Mouse (Mus musculus): ENCODE data around the gene Dtx3.

The Dtx3 gene

DNA sequence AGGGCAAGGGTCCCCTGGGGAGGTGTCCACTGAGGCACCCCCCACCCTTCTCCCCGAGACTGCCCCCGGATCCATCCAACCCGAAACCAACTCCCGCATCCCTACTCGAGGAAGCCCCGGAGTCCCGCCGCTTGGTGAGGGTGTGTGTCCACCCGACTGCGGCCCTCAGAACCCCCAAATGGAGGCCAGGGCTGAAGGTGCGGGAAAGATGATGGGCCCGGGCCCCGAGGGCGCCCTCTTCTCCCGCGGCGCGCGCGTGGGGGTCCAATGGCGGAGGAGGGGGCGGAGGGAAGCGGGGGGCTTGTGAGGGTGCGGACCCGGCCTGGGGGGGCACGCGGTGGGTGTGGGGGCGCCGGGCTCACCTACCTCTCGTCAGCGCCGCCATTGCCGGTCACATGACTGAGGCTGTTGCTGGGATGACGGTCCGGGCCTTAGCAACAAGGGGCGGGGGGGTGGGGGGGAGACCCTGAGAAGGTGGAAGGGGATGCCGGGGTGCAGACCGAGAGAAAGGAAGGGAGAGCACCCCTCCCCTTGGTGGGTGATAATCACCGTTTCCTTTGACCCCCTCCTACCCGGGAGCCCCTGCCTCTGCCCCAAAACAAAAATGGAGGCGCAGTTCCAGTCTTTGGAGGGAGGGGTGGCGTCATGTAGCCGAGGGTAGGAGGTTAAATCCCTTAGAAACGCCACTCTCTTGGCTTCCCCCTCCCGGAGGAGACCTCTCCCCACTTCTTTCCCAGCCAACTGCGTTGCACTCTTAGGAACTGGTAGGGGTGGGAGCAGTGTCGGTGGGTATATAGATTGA lies at the start of gene Dtx3:
Gene Dtx3, minus strand, starts transcription at position 401 of the 802 bp plus-strand sequence.
- peak; percentile 50 to 59 for DNase-seq

DNA sequence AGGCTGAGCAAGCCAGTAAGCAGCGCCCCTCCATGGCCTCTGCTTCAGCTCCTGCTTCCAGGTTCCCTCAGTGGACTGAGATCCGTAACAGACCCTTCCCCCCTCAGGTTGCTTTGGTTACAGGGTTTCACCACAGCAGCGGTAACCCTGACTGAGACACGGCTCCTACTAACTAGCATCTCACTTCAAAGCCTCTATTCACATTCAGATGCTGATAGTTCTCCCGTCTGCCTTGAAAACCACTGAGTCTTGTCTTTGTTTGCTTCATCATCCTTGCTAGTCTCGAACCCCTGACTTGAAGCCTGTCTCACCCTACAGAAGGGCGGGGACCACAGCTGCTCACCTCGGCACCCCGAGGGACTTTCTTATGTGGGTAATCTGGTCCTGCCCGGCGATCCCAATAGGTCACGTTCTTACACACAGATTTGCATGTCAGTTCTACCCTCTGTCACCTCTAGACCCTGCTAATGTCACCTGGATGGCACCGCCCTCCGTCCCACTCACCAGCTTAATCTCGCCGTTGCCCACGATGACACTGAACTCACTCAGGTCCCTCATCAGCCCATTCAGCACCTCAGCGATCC lies 42.8 kb upstream of the Dtx3 start:
- no peak for DNase-seq

DNA sequence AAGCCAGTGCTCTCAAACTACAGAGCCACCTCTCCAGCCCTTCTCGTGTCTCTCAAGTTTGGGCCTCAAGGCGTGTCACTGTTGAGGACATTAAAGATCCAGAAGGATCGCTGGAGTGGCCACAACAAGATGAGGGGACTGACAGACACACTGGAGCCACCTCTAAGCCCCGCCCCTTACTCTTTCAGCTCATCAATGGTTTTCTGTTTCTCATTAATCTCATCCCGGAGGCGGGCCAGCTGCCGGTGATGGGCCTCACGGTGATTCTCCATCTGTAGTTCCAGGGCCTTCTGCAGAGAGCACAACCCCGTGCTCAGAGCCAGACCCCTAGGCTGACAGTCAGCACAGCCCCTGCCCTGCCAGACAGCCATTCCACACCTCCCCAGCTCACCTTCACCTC lies 41.0 kb upstream of the Dtx3 start:
- DNase-seq, result no peak

DNA sequence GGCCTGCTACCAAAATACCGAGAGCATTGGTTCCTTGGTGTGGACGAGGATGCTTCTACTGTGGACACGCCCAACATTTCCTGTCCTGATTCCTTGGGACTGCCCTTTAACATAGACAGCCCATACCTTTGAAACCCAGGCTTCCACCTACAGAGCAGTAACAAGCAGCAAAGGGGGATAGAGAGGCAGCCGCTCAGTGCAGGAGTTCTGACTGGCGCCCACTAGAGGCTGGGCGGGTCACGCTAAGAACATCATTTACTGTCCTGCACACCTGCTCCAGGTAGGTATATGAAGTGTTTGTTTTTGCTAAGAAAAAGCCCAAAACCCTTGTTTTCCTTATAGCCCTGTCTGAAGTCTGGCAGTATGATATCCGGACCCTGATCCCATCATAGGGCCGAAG lies 37.6 kb upstream of the Dtx3 start:
- no peak for DNase-seq

DNA sequence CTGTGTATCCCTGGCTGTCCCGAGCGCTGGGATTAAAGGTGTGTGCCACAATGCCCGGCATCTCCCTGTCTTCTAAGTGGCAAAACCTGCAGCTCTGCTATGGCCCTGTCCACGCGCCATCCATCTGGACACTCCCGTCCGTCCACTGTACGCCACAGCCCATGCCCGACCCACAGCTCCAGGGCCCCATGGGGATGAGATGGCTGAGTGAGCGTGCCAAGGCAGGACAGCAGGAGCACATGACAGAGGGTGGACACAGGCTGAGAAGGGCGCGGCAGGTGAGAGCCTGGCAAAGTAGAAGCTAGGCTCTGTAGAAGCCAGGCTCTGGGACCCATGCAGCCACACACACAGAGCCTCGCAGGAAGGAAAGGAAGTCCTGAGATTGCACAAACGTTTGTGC lies 36.2 kb upstream of the Dtx3 start:
- peak; percentile 47 to 61 for DNase-seq

GRCm38 (mm10) chr10:127230693-127231092 lies 35.2 kb upstream of the Dtx3 start:
- DNase-seq, result no peak

GRCm38 (mm10) chr10:127228897-127229296 lies 33.4 kb upstream of the Dtx3 start:
- peak in 1 of 2 experiments; percentile 57 for DNase-seq

- DNase-seq, result no peak
Observed at GRCm38 (mm10) chr10:127227163-127227562, 31.6 kb upstream of the Dtx3 start.

GRCm38 (mm10) chr10:127226318-127226895 lies 30.9 kb upstream of the Dtx3 start:
- DNase-seq, result peak in 1 of 2 experiments; percentile 33

GRCm38 (mm10) chr10:127225732-127226131 lies 30.2 kb upstream of the Dtx3 start:
- DNase-seq, result no peak

DNA sequence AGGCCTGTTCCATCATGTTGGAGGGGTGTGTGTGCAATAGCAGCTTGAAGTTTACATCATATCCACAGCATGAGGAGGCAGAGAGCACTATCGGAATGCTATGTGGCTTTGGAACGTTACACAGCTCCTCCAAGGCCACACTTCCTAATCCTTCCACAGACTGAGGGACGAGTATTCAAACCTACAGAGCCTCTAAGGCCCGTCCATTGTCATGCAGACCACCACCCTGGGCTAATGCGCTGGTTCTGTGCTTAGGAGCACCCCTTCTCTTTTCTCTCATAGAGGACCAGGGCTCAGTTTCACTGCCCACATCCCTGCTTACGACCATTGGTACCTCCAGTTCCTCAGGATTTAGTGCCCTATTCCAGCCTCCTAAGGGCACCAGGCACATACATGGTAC lies 29.7 kb upstream of the Dtx3 start:
- DNase-seq, result no peak

DNA sequence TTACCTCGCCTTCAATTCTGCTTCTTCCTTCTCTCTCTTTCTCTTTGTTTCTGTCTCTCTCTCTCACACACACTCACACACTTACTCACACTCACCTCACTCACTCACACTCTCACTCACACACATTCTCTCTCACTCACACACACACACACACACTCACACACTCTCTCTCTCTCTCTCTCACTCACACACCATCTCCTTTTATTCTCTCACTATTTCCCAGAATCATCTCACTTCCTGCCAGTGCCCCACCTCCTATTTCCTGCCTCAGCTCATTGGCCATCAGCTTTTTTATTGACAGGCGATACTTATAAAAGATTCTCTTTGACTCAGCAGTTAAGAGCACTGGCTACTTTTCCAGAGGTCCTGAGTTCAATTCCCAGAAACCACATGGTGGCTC lies 22.8 kb upstream of the Dtx3 start:
- DNase-seq, result no peak

DNA sequence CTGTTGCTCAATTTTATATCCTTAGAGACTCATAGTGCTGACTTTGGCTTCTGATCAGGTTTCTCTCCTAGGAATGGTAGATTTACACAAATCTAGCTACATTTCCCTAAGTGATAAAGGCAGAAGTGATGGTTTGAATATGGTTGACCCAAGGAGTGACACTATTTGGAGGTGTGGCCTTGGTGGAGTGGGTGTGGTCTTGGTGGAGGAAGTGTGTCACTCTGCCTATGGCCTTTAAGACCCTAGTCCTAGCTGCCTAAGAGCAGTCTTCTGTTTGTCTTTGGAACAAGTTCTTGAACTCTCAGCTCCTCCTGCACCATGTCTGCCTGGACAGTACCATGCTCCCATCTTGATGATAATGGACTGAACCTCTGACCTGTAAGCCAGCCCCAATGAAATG lies 21.6 kb upstream of the Dtx3 start:
- no peak for DNase-seq

GRCm38 (mm10) chr10:127216456-127216855 lies 20.9 kb upstream of the Dtx3 start:
- DNase-seq, result peak; percentile 35 to 40

DNA sequence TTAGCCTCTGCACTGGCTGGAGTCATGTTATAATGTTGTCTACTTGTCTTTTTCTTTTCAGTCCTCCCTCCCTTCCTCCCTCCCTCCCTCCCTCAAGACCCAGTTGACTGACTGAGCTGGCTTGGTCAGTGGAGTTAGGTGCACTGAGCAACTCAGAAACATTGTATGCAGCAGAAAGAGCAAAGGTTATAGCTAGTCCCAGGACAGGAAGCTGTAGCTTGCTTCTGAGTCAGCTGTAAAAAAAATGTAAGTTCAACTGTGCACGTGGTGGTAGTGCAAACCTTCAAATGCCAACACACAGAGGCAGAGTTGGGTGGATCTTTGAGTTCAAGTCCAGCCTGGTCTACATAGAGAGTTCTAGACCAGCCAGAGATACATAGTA lies 18.9 kb upstream of the Dtx3 start:
- no peak for DNase-seq

GRCm38 (mm10) chr10:127213704-127214421 lies 18.3 kb upstream of the Dtx3 start:
- no peak for DNase-seq

DNA sequence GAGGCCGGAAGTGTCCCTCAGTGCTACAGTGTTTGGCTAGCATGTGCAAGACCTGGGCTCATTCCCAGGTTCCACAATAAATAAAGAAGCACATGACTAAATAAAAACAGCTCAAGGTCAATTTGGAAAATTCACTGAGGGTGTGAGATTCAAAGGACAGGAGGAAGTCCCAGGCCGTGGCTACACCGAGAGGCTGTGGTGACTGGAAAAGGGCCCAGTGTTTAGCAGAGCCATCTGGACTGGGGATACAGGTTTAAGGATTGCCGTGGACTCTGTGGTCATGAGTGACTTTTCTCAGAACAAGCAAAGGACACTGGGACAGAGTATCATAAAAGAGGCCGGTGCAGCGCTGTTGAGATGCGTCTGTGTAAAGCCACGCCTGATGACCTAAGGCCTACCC lies 17.7 kb upstream of the Dtx3 start:
- DNase-seq, result no peak

GRCm38 (mm10) chr10:127211414-127211854 lies 15.9 kb upstream of the Dtx3 start, which contains the start of gene Pip4k2c:
TSS of gene Pip4k2c (minus strand) at chr10:127211585.
- DNase-seq, result peak; percentile 88 to 93

GRCm38 (mm10) chr10:127210961-127211405 lies 15.5 kb upstream of the Dtx3 start:
- DNase-seq, result peak in 1 of 2 experiments; percentile 19

DNA sequence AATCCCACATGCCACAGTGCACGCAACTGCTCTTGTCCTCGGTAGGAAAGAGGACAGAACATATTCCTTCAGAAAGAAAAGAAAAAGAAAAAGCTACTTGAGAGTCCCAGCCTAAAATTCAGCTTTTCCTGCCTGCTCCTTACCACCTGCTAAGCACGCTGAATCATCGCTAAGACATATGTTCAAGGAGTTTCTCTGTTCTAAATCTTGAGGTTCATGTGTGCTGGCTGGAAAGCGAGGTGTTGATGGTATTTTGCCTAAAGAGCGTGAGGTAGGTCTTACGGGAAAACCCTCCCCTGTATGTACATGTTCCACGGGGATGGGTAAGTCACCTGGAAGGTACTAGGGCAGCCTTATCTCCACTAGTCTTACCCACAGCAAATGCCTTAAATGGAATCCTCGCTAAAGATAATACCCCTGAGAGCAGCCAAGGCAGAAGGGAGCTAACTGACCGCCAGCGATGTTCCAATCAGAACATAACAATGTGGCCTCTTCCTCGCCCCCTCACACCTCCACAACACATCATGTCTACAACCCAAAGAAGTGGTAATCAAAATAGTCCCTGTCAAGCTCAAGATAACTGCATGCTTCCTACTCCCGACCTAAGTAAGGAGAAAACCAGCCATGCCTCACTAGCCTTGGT lies 14.5 kb upstream of the Dtx3 start:
- no peak for DNase-seq

GRCm38 (mm10) chr10:127208921-127209320 lies 13.4 kb upstream of the Dtx3 start:
- no peak for DNase-seq

DNA sequence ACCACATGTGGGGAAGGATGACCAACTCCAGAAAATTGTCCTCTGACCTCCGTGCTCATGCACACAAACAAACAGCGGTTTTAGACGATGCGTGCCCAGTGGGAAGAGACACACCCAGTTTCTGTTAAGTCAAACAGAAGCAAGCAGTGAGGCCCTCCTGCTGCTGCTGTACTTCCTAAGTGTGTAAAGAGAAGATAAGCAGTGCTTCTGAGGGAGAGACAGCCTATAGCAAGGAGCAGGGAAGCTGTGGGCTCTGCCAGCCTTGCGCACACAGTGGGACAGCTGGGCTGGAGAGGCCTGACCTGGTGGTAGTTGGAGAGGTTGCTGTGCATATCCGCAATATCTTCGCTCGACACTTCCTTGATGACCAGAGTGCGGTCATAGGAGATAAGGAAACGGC lies 9.8 kb upstream of the Dtx3 start:
- DNase-seq, result no peak

GRCm38 (mm10) chr10:127204589-127204988 lies 9.1 kb upstream of the Dtx3 start:
- DNase-seq, result no peak

All from cerebellum, postnatal 36 days (tissue).